Mouse (Mus musculus) erythroblast, embryonic 14.5 days (primary cell): Measurements from ENCODE around the gene 4931406P16Rik. TPM values are rescaled to one million over a fixed set of nuclear protein-coding genes. Genes with fewer than 3 reads are reported as not detected.

Experiments used
- H3K27me3 ChIP-seq: 2 replicates; pipeline ENCODE4 v1.6.1; 2012; ENCODE audit warnings: inconsistent platforms; ENCODE audit not compliant: control insufficient read depth
- H3K36me3 ChIP-seq: 2 replicates; pipeline ENCODE4 v1.6.1; 2012; ENCODE audit warnings: mild to moderate bottlenecking, inconsistent platforms; ENCODE audit not compliant: control insufficient read depth
- H3K4me1 ChIP-seq: 2 replicates; pipeline ENCODE4 v1.6.1; 2012; ENCODE audit warnings: inconsistent platforms; ENCODE audit not compliant: control insufficient read depth
- H3K4me3 ChIP-seq: replicated peaks from 2 replicates; pipeline ENCODE3; 2012; ENCODE audit warnings: moderate library complexity, mild to moderate bottlenecking, inconsistent platforms
- H3K9me3 ChIP-seq: 2 replicates; pipeline ENCODE4 v1.6.1; 2012; ENCODE audit warnings: low read length, inconsistent platforms, mixed read lengths; ENCODE audit not compliant: control insufficient read depth
- GATA1 ChIP-seq: IDR thresholded peaks from 2 replicates; pipeline ENCODE4 v1.6.1; 2012; ENCODE audit warnings: low read length, inconsistent platforms, mixed read lengths
- TAL1 ChIP-seq: IDR thresholded peaks from 3 replicates; pipeline ENCODE4 v1.6.1; 2012; ENCODE audit warnings: low read length, inconsistent platforms, mixed read lengths
- polyA plus RNA-seq: library from polyadenylated mRNA; stranded (reverse); fragments of >175 nt; gene quantifications from 2 replicates; pipeline ENCODE4 v1.2.3, GENCODE M21; 2012

4931406P16Rik gene
- polyA plus RNA-seq, 1 experiment: 3.3 TPM

- Histone ChIP-seq H3K36me3 (no peaks in the 10 kb centered on the region), H3K4me3 (no peak overlapping the region), H3K27me3 (peaks cover 4% of the 10 kb centered on the region; the same call in 1 of the 2 replicates), H3K9me3 (peaks cover 2% of the 10 kb centered on the region), H3K4me1 (peaks cover 3% of the 10 kb centered on the region)
- TF ChIP-seq TAL1 (no peak), GATA1 (no peak)
Measured at GRCm38 (mm10) chr7:34319123-34319522, 5.8 kb upstream of the 4931406P16Rik start.

DNA sequence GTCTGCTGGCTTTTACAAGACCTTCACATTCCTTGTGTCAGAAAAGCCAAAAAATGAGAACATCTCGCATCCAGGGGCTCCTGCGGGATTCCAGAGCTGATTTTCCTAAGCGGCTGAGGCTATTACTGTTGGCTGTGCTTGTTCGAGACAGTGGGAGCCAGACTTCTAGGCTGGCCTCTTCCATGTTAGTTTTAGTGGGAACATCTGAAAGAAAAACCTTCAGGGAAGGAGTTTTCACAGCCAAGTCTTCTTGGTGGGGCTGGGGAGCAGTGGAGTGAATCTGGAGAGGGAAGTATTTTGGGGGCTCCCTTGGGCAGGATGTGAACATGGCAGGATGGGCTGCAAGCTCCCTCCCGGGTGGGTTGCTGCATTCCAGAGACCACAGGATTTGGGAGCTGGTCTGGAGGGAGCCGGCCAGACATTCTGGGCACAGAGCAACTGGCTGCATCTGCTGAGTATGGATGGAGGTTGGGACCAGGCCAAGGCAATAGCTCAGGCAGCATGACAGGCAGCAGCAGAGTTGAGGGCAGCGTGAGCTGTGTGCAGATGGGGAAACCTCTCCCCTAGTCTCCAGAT, 4.6 kb upstream of the 4931406P16Rik start:
- H3K4me3 ChIP-seq: no peak overlapping the region
- peaks cover 4% of the 10 kb centered on the region; the same call in 1 of the 2 replicates for H3K27me3 ChIP-seq
- no peak for TF ChIP-seq GATA1
- TF ChIP-seq TAL1: no peak
- peaks cover 10% of the 10 kb centered on the region for H3K4me1 ChIP-seq
- H3K36me3 ChIP-seq: no peaks in the 10 kb centered on the region
- H3K9me3 ChIP-seq: no peaks in the 10 kb centered on the region

DNA sequence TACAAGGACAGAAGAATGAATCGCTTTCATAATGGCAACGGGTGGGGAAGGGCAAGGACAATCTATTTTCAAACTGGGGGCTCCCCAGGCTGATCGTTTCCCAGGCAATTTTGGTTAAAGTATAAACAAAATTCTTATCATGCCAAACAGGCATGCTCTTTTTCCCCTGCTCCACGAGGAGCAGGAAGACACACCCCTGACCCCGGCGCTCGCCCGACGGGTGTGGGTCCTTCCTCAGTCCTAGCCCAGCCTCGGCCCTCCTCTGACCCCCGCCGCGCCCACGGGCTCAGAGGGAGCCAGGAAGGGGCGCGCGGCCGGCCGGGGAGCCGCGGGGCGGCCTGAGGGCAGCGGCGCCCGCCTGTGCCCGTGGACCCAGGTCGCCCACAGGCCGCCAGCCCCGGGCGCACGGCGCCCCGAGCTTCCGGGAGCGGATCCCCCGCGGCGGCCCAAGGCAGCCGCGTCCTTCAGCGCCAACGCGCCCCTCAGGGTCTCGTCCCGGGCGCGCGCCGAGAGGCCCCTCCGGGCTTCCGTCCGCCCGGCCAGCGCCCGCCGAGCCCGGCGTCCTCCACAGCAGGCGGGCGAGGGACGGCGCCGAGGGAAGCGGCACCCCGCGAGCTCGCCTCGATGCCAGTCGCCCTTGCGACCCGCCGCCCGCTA, 437 bp downstream of the 4931406P16Rik start:
- TF ChIP-seq TAL1: peak; percentile 48
- TF ChIP-seq GATA1: peak; percentile 54
- H3K27me3 ChIP-seq: no peaks in the 10 kb centered on the region
- H3K4me1 ChIP-seq: peaks cover 48% of the 10 kb centered on the region
- peaks cover 23% of the 10 kb centered on the region for H3K36me3 ChIP-seq
- H3K9me3 ChIP-seq: no peaks in the 10 kb centered on the region
- peak overlapping the region; percentile 97 for H3K4me3 ChIP-seq

DNA sequence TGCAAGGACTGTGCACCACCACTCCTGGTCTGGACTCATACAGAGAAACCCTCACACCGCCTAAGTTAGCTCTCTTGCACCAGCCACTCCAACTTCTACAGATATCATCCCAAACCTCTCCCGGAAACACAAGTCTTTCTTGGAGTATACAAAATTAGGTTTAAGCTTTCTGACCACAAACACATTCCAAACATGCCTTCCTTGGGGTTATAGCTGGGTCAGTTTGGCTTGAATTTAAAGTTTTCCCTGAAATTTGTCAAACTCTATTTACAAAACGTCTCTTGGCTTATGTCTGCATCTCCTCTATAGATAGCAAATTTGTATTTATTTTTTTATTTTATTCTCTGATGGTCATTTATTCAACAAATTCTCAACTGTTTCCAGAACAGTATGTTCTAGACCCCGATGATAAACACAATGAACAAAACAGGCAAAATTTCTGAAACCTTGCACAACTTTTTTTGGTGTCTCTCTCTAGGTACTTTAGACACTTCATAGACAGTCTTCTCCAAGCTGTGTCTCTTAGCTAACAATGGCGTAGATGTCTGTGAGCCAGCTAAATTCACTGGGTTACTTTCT, 4.1 kb downstream of the 4931406P16Rik start:
- Histone ChIP-seq H3K4me1 (peaks cover 54% of the 10 kb centered on the region), H3K9me3 (no peaks in the 10 kb centered on the region), H3K27me3 (no peaks in the 10 kb centered on the region), H3K36me3 (peaks cover 38% of the 10 kb centered on the region), H3K4me3 (no peak overlapping the region)
- TF ChIP-seq TAL1 (no peak), GATA1 (no peak)

- peaks cover 50% of the 10 kb centered on the region for H3K4me1 ChIP-seq
Measured at GRCm38 (mm10) chr7:34308586-34308985, 4.8 kb downstream of the 4931406P16Rik start.

GRCm38 (mm10) chr7:34305454-34305853, 7.9 kb downstream of the 4931406P16Rik start:
- Histone ChIP-seq H3K27me3 (no peaks in the 10 kb centered on the region), H3K4me3 (no peak overlapping the region), H3K36me3 (peaks cover 55% of the 10 kb centered on the region), H3K4me1 (peaks cover 43% of the 10 kb centered on the region), H3K9me3 (no peaks in the 10 kb centered on the region)
- TF ChIP-seq GATA1: no peak
- no peak for TF ChIP-seq TAL1

More at GRCm38 (mm10) chr7:34308586-34308985, 4.8 kb downstream of the 4931406P16Rik start:
- Histone ChIP-seq H3K36me3 (peaks cover 42% of the 10 kb centered on the region), H3K27me3 (no peaks in the 10 kb centered on the region), H3K9me3 (no peaks in the 10 kb centered on the region), H3K4me3 (no peak overlapping the region)
- no peak for TF ChIP-seq TAL1
- TF ChIP-seq GATA1: no peak

GRCm38 (mm10) chr7:34302651-34303050, 10.7 kb downstream of the 4931406P16Rik start:
- H3K36me3 ChIP-seq: peaks cover 45% of the 10 kb centered on the region
- H3K27me3 ChIP-seq: no peaks in the 10 kb centered on the region
- H3K4me1 ChIP-seq: peaks cover 28% of the 10 kb centered on the region
- TF ChIP-seq TAL1 (no peak), GATA1 (no peak)
- H3K9me3 ChIP-seq: no peaks in the 10 kb centered on the region
- no peak overlapping the region for H3K4me3 ChIP-seq

GRCm38 (mm10) chr7:34301952-34302351, 11.4 kb downstream of the 4931406P16Rik start:
- Histone ChIP-seq H3K4me3 (no peak overlapping the region), H3K36me3 (peaks cover 40% of the 10 kb centered on the region), H3K9me3 (no peaks in the 10 kb centered on the region), H3K27me3 (no peaks in the 10 kb centered on the region), H3K4me1 (peaks cover 25% of the 10 kb centered on the region)
- TF ChIP-seq GATA1 (no peak), TAL1 (no peak)

GRCm38 (mm10) chr7:34298818-34299217, 14.5 kb downstream of the 4931406P16Rik start:
- H3K4me1 ChIP-seq: peaks cover 18% of the 10 kb centered on the region
- H3K9me3 ChIP-seq: no peaks in the 10 kb centered on the region
- no peak overlapping the region for H3K4me3 ChIP-seq
- TF ChIP-seq GATA1 (no peak), TAL1 (no peak)
- no peaks in the 10 kb centered on the region for H3K27me3 ChIP-seq
- H3K36me3 ChIP-seq: peaks cover 37% of the 10 kb centered on the region
